Mouse (Mus musculus) central nervous system, embryonic 11.5 days (tissue): ENCODE measurements around the gene Aptx. TPM values are rescaled to one million over a fixed set of nuclear protein-coding genes. Genes with fewer than 3 reads are reported as not detected.

Experiments used
- polyA plus RNA-seq: library from polyadenylated mRNA; depleted of rRNA; stranded (reverse); fragments of >200 nt; gene quantifications from 2 replicates; pipeline ENCODE4 v1.2.3, GENCODE M21; 2012; rRNA removed

Aptx gene
- 31.0 and 33.5 TPM in 2 replicates for polyA plus RNA-seq

DNA sequence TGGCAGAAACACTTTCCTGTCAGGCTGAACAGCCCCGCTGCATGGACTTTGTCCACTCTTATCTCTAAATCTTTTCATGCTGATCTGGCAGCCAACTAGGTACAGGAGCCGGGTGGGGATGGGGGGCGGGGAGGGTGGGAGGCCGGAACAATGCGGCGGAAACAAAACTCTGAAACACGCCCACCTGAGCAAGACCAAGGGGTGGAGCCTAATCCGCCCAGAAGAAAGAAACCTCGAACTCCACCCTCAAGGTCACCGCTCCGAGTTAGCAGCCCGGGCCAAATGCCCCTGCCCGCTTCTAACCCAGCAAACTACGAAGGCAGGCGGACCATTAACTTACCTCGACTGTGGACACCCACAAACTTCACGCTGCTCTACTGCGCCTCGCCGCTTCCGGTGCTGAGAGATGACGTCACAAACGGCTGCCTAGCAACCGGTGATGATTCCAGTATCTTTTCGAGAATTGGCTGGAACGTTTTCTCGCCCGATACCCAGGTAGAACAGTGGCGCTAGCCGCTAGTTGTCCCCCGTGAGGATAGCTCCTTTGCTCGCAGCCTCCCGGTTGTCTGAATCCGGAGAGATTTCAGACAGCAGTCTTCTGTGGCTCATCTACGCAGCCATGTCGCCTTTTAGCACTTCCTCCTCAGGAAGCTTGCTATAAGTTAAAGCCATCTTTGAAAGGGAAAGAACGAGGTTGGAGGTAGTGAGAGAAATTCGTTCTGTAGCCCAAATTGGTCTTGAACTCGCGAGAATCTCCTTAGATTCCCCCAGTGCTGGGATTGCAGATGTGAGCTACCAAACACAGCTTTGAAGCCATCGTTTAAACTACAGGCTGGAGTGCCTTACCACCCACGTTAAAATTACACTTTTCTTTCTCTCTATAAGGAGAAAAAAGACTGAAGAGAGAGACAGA is at the start of gene Aptx:
TSS of gene Aptx (minus strand) at position 398 of the 913 bp plus-strand sequence.

DNA sequence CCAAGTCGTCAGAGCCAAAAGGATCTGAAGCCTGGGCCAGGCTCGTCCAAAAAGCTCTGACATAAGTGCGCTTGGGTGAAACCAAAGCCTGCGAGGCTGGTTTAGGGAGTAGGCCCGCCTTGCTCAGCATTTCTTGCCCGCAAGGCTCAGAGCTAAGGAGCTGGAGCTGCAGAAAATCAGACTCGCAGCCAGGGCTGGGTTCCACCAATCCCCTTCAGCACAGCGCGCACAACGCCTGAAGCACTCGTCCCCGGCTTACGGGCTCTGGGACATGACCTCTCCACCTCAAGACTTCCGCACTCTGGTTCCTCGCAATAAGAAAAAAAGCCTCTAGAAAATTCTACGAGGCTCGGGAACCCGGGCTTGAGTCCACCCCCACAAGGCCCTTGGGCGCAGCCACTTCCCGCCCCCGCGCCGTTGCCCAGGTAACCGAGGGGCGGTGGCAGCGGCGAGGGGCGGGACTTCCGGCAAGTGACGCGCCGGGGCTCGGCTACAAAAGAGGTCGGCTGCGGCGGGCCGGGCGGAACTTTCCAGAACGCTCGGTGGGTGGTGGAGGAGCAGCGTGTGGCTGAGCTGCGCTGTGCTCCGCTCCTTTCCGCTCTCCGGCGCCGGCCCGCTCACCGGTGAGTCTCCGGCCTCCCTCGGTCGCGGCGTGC is 19.1 kb upstream of the Aptx start, which contains the start of gene Dnaja1:
TSS of gene Dnaja1 (plus strand) at position 140 of the 656 bp plus-strand sequence.

Other genes with a start within 250 kb of the Aptx start
- gene Tmem215, start 231.0 kb downstream of the Aptx start, polyA plus RNA-seq: 0.11 and 0.21 TPM in 2 replicates
- gene Dnaja1, start 19.0 kb upstream of the Aptx start, polyA plus RNA-seq: 203 and 223 TPM in 2 replicates
- gene Smu1, start 54.7 kb upstream of the Aptx start, polyA plus RNA-seq: 107 and 133 TPM in 2 replicates
- 10.7 and 19.1 TPM in 2 replicates for gene B4galt1, start 150.8 kb upstream of the Aptx start, polyA plus RNA-seq
- gene Spink4, start 216.9 kb upstream of the Aptx start, polyA plus RNA-seq: 0.47 and 0.97 TPM in 2 replicates
- 129 and 142 TPM in 2 replicates for gene Bag1, start 245.1 kb upstream of the Aptx start, polyA plus RNA-seq
- 113 and 122 TPM in 2 replicates for gene Chmp5, start 245.2 kb upstream of the Aptx start, polyA plus RNA-seq